Mouse (Mus musculus): Measurements from ENCODE around the gene Carmil2.

Gene Carmil2

GRCm38 (mm10) chr8:105722861-105723260 lies 36.8 kb downstream of the Carmil2 start:
- no peak for DNase-seq (ENCODE audit: low spot score)

- no peak for DNase-seq (ENCODE audit: low spot score)
Measured at GRCm38 (mm10) chr8:105725726-105726125, 39.7 kb downstream of the Carmil2 start.

DNA sequence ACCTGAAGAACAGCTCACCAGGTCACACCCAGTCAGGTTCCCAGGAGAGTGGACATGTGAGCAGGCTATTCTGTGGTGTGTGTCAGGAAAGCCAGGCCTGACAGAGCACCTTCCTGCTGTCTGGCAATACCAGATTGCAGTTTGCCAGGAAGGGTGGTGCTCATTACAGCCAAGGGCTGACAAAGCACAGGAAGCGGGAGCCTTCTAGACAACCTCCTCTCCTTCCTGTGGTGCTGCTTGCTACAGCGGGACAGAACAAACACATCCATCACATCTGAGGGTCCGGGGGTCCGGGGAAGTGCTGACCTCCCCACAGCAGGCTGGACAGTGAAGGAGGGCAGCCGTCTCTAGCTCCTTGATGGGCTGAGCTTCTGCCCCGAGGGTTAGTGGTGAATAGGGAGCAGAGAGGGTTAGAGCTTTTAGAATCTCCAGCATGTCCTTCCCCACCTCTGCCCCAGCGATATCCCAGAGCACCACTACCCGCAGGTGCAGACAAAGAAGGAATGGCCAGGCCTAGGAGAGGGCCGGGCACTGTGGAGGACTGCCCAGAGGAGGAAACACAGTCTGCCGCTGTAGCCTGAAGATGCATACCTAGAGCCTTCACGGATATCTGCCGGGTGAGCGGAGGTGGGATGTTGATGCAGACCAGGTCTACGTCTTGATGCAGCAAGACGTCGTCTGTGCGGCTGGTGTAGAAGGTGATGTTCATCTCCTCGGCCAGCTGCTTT lies 41.5 kb downstream of the Carmil2 start:
- no peak for DNase-seq (ENCODE audit: low spot score)

DNA sequence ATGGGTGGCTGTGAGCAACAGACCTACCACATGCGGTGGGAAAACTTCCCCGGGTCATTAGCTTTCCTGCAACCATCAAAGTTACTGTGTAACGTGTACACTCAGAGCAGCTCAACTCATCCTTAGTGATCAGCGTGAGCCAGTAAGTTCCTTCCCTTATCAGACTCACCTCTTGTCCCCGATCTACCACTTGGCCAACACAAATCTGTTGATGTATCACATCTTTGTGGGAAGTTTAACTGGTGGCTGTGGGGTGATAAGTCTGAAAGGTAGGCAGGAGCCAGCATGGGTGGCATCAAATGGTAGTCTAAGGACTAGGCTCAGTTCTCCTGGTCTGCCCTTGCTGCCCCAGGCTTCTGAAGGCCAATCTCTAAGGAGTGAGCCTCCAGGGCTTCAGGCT lies 46.1 kb downstream of the Carmil2 start:
- DNase-seq (ENCODE audit: low spot score), result no peak

- DNase-seq (ENCODE audit: low spot score), result no peak
Measured at GRCm38 (mm10) chr8:105739216-105739615, 53.1 kb downstream of the Carmil2 start.

- DNase-seq (ENCODE audit: low spot score), result no peak
Measured at GRCm38 (mm10) chr8:105743301-105743700, 57.2 kb downstream of the Carmil2 start.

Measured in left cerebral cortex, adult 11 months (tissue).